Mouse (Mus musculus): ENCODE measurements around the gene Cbln3. TPM values are rescaled to one million over a fixed set of nuclear protein-coding genes. Genes with fewer than 3 reads are reported as not detected.

Cbln3 gene
- polyA plus RNA-seq, 1 experiment from 2014 or later = 0.14 TPM

DNA sequence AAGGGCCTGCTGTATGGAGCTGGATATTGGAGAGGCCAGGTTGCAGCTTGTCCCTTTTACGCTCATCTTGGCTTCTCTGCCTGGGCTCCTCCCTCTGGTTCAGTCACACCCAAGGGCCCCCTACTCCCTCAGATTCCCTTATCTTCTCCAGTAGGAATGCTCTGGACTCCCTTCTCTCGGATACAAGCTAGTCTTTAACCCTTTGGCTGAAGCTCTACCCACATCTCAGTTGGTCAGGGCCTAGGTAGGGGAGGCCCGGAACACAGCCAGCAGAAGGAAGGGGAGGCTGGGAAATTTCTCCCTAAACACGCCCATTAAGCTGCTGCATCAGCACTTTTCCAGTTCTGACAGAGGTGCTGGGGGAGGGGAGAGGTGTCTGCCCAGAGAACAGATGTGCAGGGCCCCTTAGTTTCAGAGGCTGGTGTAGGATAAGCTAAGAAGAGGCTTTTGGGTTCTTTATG lies 29.1 kb downstream of the Cbln3 start:
- Histone ChIP-seq H3K4me3 (replicated peaks; ENCODE audit: low read length) (peak overlapping the region; percentile 84), H3K36me3 (ENCODE audit: control insufficient read depth, insufficient read depth) (no peaks in the 10 kb centered on the region; the same call in 1 of the 2 replicates), H3K4me2 (ENCODE audit: low read length) (peak overlapping the region; percentile 79), H3K4me1 (replicated peaks; ENCODE audit: control insufficient read depth, insufficient read depth, low read length) (peaks cover 55% of the 10 kb centered on the region), H3K9me3 (ENCODE audit: control insufficient read depth, low read length) (no peaks in the 10 kb centered on the region), H3K27ac (ENCODE audit: low read length) (peak overlapping the region; percentile 90), H3K9ac (replicated peaks; ENCODE audit: low read depth, low read length) (peak overlapping the region; percentile 85), H3K27me3 (replicated peaks; ENCODE audit: control insufficient read depth, insufficient read depth, low read length) (no peaks in the 10 kb centered on the region)
- peak; percentile 11; the same call in 1 of the 2 replicates for ATAC-seq
- 0% methylated on average over 4 of the region's 4 CpGs for WGBS

DNA sequence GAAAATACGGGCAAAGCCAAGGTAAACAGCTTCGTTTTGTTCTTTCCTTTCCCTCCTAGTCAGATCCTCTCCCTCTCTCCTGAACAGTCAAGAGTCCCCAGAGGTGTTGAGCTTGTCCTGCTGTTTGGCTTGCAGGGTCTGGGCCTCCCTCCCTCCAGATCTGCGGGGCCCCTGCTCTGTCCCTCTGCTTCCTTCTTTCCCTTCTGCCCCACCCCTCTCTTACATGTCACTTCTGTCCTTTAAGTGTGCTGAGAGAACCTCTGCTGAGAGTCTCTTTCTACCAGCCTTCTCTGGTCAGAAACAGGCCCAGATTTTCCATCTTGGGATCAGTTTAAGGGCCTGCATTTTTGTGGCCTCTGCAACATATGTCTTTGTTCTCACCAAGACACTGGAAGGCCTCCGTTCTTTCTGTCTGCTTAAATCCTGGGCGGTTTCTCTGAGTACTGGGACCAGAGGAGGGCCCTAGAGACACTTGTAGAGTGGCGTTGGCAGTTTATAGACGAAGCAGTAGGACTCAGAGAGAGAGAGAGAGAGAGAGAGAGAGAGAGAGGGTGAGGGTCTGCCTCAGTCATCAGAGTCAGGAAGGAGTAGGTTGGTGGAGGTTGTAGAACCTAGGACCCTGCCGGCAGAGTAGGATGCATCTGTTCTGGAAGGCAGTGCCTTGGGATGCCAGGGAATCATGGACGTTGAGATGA lies 29.6 kb downstream of the Cbln3 start:
- no peaks in the 10 kb centered on the region; the same call in 1 of the 2 replicates for H3K36me3 ChIP-seq (ENCODE audit: control insufficient read depth, insufficient read depth)
- peak overlapping the region; percentile 84 for H3K4me3 ChIP-seq (replicated peaks; ENCODE audit: low read length)
- no peaks in the 10 kb centered on the region for H3K27me3 ChIP-seq (replicated peaks; ENCODE audit: control insufficient read depth, insufficient read depth, low read length)
- peak overlapping the region; percentile 79 for H3K4me2 ChIP-seq (ENCODE audit: low read length)
- peaks cover 55% of the 10 kb centered on the region for H3K4me1 ChIP-seq (replicated peaks; ENCODE audit: control insufficient read depth, insufficient read depth, low read length)
- peak overlapping the region; percentile 85 for H3K9ac ChIP-seq (replicated peaks; ENCODE audit: low read depth, low read length)
- peak overlapping the region; percentile 90 for H3K27ac ChIP-seq (ENCODE audit: low read length)
- WGBS = 0% methylated on average over 8 of the region's 9 CpGs
- peak; percentile 22 for ATAC-seq
- no peaks in the 10 kb centered on the region for H3K9me3 ChIP-seq (ENCODE audit: control insufficient read depth, low read length)

DNA sequence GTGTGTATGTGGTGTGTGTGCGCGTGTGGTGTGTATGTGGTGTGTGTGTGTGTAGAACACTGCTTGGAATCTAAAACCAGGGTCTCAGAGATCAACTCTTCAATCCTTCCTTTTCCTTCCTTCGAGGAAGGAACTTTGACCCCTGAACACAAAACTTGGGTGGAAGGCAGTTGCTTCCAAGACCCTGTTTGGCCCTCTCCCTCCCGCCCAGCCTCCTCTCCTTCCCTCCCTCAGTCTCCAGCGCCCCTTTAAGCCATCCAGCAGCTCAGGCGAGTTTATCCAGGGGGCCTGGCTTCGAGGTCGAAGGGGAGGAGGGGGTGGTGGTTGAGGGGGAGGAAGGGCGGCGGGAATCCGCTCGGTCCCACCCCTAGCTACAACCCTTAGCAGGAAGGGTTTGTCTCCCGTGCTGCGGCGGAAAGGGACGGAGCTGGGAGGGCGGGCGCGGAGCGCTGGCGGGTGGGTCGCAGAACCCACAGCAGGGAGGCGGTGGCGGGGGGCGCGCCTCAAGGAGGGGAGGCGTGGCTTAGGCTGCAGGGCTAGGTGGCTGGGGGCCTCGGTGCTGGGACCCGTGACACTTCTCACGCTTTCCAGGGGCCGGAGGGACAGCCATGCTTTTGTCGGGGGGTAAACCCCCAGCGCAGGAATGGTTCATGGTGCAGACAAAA lies 30.4 kb downstream of the Cbln3 start, which contains the start of gene Nynrin:
Nynrin (plus strand) TSS at position 390 of the 665 bp plus-strand sequence.
- peaks cover 49% of the 10 kb centered on the region for H3K4me1 ChIP-seq (replicated peaks; ENCODE audit: control insufficient read depth, insufficient read depth, low read length)
- under 1% methylated on average over 32 of the region's 33 CpGs for WGBS
- no peaks in the 10 kb centered on the region for H3K9me3 ChIP-seq (ENCODE audit: control insufficient read depth, low read length)
- no peaks in the 10 kb centered on the region for H3K27me3 ChIP-seq (replicated peaks; ENCODE audit: control insufficient read depth, insufficient read depth, low read length)
- peak; percentile 83 for ATAC-seq
- H3K4me3 ChIP-seq (replicated peaks; ENCODE audit: low read length) = peak within 1 kb of the TSS; percentile 84
- peak within 1 kb of the TSS; percentile 79 for H3K4me2 ChIP-seq (ENCODE audit: low read length)
- peak within 1 kb of the TSS; percentile 85 for H3K9ac ChIP-seq (replicated peaks; ENCODE audit: low read depth, low read length)
- no peaks in the 10 kb centered on the region; the same call in 1 of the 2 replicates for H3K36me3 ChIP-seq (ENCODE audit: control insufficient read depth, insufficient read depth)
- peak within 1 kb of the TSS; percentile 90 for H3K27ac ChIP-seq (ENCODE audit: low read length)

DNA sequence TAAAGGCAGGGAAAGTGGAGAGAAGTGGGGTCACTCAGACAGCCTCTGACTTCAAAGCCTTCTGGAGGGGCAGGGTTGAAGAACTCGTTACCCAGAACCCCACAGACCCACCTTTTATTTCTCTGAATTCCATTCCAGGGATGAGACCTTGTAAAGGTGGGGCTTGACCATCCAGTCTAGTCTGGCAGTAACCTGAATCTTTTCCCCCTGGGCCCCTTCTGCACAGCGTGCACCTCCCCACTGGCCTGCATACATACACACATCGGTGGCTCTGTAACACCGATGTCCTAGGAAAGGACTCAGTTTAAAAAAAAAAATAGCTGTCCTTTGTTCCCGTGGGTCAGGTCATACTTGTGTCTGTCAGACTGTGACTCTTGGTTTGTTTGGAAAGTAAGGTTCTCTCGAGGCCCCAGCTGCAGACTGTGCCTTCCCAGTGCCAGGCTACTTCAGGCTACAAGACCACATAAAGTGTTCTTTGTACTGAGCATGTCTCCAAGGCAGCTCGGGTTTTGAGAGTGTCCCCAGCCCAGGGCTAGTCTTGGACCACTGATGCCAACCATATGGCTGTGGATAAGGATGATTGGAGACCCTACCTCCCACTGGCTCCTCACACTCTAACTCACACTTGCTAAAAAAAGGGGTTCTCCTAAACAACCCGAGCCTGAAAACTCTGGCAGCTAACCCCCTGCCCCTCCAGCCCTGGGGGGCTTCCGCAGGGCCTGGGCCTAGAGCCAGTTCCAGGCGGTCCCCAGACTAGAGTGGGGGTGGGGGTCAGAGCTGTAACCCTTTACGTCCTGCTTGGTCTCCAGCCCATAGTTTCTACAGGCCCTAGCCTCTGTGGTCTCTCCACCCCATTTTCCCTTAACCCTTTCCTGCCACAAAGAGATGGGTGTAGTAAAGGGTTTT lies 31.3 kb downstream of the Cbln3 start:
- Histone ChIP-seq H3K27me3 (replicated peaks; ENCODE audit: control insufficient read depth, insufficient read depth, low read length) (no peaks in the 10 kb centered on the region), H3K36me3 (ENCODE audit: control insufficient read depth, insufficient read depth) (no peaks in the 10 kb centered on the region; the same call in 1 of the 2 replicates), H3K4me2 (ENCODE audit: low read length) (peak overlapping the region; percentile 79), H3K4me1 (replicated peaks; ENCODE audit: control insufficient read depth, insufficient read depth, low read length) (peaks cover 44% of the 10 kb centered on the region), H3K4me3 (replicated peaks; ENCODE audit: low read length) (peak overlapping the region; percentile 84; the same call in 1 of the 2 replicates), H3K9ac (replicated peaks; ENCODE audit: low read depth, low read length) (peak overlapping the region; percentile 85; the same call in 1 of the 2 replicates), H3K27ac (ENCODE audit: low read length) (peak overlapping the region; percentile 90), H3K9me3 (ENCODE audit: control insufficient read depth, low read length) (no peaks in the 10 kb centered on the region)
- WGBS = 1% methylated on average over 11 of the region's 11 CpGs
- peak; percentile 72 for ATAC-seq

DNA sequence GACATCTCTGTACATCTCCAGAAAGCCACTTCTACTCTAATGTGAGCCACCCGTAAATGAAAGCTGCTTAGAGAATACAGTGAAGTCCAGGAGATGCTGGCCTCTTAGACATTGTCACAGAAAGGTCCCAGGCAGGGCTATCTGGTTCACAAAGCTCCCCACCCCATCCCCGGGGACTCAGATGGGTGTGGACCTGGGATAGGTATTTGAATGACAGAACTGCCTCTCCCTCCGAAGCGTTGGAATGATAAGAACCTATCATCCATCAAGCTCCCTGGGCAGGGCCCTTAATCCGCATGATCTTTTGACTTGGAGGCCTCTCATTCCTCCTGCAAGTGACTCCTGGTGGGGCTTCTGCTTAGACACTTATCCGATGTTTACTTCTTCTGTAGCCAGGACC lies 33.3 kb downstream of the Cbln3 start:
- Histone ChIP-seq H3K4me3 (replicated peaks; ENCODE audit: low read length) (no peak overlapping the region), H3K4me1 (replicated peaks; ENCODE audit: control insufficient read depth, insufficient read depth, low read length) (peaks cover 26% of the 10 kb centered on the region), H3K9ac (replicated peaks; ENCODE audit: low read depth, low read length) (no peak overlapping the region), H3K4me2 (ENCODE audit: low read length) (no peak overlapping the region), H3K27ac (ENCODE audit: low read length) (no peak overlapping the region), H3K27me3 (replicated peaks; ENCODE audit: control insufficient read depth, insufficient read depth, low read length) (no peaks in the 10 kb centered on the region), H3K36me3 (ENCODE audit: control insufficient read depth, insufficient read depth) (no peaks in the 10 kb centered on the region), H3K9me3 (ENCODE audit: control insufficient read depth, low read length) (no peaks in the 10 kb centered on the region)
- WGBS = 69% methylated on average over 6 of the region's 6 CpGs
- ATAC-seq = no peak

DNA sequence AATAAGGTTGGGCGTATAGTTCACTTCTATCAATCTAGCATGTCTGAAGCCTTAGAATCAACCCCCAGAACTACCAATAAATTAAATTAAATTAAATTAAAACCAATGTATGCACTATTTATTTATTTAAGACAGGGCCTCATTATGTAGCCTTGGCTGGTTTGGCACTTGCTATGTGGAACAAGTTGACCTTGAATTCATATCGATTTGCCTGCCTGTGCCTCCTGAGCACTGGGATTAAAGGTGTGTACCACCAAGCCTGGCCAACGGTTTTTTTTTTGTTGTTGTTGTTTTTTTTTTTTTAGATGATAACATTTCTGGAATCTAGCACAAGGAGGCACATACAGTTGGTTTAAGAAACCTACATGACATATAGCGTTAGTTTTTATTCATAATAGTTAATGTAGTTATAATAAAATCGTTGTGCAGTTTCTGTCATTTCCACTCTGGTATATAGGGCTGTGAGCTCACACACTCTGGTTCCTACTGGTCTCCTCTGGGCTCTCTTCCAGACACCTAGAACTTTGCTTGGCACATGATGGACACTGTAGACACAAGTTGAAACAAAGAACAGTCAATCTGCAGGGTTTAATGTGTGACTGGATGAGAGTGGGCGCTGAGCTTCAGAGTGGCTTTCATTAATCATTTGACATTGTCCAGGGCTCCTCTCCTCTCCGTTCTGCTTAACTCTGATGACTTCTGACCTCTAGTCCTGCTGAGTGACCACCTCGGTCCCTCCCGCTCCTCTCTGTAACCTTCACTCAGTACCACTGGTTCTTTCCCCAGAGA lies 38.5 kb downstream of the Cbln3 start:
- Histone ChIP-seq H3K4me3 (replicated peaks; ENCODE audit: low read length) (no peak overlapping the region), H3K27me3 (replicated peaks; ENCODE audit: control insufficient read depth, insufficient read depth, low read length) (no peaks in the 10 kb centered on the region), H3K27ac (ENCODE audit: low read length) (no peak overlapping the region), H3K9me3 (ENCODE audit: control insufficient read depth, low read length) (no peaks in the 10 kb centered on the region), H3K36me3 (ENCODE audit: control insufficient read depth, insufficient read depth) (no peaks in the 10 kb centered on the region), H3K9ac (replicated peaks; ENCODE audit: low read depth, low read length) (no peak overlapping the region), H3K4me1 (replicated peaks; ENCODE audit: control insufficient read depth, insufficient read depth, low read length) (no peaks in the 10 kb centered on the region), H3K4me2 (ENCODE audit: low read length) (no peak overlapping the region)
- ATAC-seq = no peak
- WGBS = 86% methylated on average over 9 of the region's 9 CpGs

DNA sequence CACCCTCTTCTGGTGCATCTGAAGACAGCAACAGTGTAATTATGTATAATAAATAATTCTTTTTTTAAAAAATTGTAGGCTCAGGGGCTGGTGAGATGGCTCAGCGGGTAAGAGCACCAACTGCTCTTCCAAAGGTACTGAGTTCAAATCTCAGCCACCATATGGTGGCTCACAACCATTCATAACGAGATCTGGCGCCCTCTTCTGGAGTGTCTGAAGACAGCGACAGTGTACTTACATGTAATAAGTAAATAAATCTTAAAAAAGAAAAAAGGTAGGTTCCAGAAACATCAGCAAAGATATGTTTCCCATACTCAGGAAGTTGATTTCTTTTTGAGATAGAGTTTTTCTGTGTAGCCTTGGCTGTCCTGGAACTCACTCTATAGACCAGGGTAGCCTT lies 41.4 kb downstream of the Cbln3 start:
- H3K4me3 ChIP-seq (replicated peaks; ENCODE audit: low read length) = no peak overlapping the region
- no peak overlapping the region for H3K4me2 ChIP-seq (ENCODE audit: low read length)
- no peaks in the 10 kb centered on the region for H3K4me1 ChIP-seq (replicated peaks; ENCODE audit: control insufficient read depth, insufficient read depth, low read length)
- no peaks in the 10 kb centered on the region for H3K9me3 ChIP-seq (ENCODE audit: control insufficient read depth, low read length)
- no peaks in the 10 kb centered on the region for H3K36me3 ChIP-seq (ENCODE audit: control insufficient read depth, insufficient read depth)
- H3K9ac ChIP-seq (replicated peaks; ENCODE audit: low read depth, low read length) = no peak overlapping the region
- ATAC-seq = no peak
- no peaks in the 10 kb centered on the region for H3K27me3 ChIP-seq (replicated peaks; ENCODE audit: control insufficient read depth, insufficient read depth, low read length)
- no peak overlapping the region for H3K27ac ChIP-seq (ENCODE audit: low read length)
- WGBS = 80% methylated on average over 4 of the region's 4 CpGs

DNA sequence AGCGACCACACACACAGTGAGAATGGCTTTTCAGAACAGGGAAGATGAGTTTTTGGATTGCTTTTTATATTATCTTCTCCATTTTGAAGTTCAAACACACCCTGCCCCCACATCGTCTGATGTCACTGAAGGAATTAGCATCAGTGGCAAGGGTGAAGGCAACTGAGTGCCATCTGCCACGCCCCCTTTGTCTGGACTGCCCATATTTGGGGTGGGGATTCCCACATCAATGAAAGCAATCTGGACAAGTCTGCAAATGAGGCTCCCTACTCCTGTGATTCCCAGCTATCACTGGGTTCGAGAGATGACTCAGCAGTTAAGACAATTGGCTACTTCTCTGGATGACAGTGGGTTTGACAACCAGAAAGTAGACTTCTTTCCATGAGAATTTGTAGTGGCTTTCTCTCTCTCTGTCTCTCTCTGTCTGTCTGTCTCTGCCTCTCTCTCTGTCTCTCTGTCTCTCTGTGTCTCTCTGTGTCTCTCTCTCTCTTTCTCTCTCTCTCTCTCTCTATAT lies 43.3 kb downstream of the Cbln3 start:
- Histone ChIP-seq H3K9ac (replicated peaks; ENCODE audit: low read depth, low read length) (no peak overlapping the region), H3K27ac (ENCODE audit: low read length) (no peak overlapping the region), H3K4me2 (ENCODE audit: low read length) (no peak overlapping the region), H3K4me1 (replicated peaks; ENCODE audit: control insufficient read depth, insufficient read depth, low read length) (no peaks in the 10 kb centered on the region), H3K36me3 (ENCODE audit: control insufficient read depth, insufficient read depth) (no peaks in the 10 kb centered on the region), H3K4me3 (replicated peaks; ENCODE audit: low read length) (no peak overlapping the region), H3K9me3 (ENCODE audit: control insufficient read depth, low read length) (no peaks in the 10 kb centered on the region), H3K27me3 (replicated peaks; ENCODE audit: control insufficient read depth, insufficient read depth, low read length) (no peaks in the 10 kb centered on the region)
- ATAC-seq = no peak
- WGBS = 68% methylated on average over 4 of the region's 4 CpGs

All from forebrain, embryonic 16.5 days (tissue).